Mouse (Mus musculus) megakaryocyte, adult 5-6 weeks (primary cell): ENCODE data around the gene Atxn7l3. TPM values are rescaled to one million over a fixed set of nuclear protein-coding genes. Genes with fewer than 3 reads are reported as not detected.
A peak's percentile ranks its signal among the peaks of the same experiment; 100 is the strongest.

Experiments
- ATAC-seq: 2 replicates; pipeline ENCODE4 v1.8.0; 2016; ENCODE audit warnings: mild to moderate bottlenecking, inconsistent platforms; ENCODE audit not compliant: poor library complexity, severe bottlenecking
- total RNA-seq, 2 experiments: library from RNA; stranded (forward) in 1 of 2; stranded (reverse) in 1 of 2; fragments of 153-499, 151-499 nt in 1 of 2; fragments of 221-1000, 200-1000 nt in 1 of 2; gene quantifications; 2 replicates each; pipeline versions ENCODE4 v1.2.3 to v1.2.4; 2015 to 2017

The Atxn7l3 gene
- total RNA-seq (2015) (24.9 and 26.9 TPM in 2 replicates), total RNA-seq (2017) (25.5 and 25.7 TPM in 2 replicates)

DNA sequence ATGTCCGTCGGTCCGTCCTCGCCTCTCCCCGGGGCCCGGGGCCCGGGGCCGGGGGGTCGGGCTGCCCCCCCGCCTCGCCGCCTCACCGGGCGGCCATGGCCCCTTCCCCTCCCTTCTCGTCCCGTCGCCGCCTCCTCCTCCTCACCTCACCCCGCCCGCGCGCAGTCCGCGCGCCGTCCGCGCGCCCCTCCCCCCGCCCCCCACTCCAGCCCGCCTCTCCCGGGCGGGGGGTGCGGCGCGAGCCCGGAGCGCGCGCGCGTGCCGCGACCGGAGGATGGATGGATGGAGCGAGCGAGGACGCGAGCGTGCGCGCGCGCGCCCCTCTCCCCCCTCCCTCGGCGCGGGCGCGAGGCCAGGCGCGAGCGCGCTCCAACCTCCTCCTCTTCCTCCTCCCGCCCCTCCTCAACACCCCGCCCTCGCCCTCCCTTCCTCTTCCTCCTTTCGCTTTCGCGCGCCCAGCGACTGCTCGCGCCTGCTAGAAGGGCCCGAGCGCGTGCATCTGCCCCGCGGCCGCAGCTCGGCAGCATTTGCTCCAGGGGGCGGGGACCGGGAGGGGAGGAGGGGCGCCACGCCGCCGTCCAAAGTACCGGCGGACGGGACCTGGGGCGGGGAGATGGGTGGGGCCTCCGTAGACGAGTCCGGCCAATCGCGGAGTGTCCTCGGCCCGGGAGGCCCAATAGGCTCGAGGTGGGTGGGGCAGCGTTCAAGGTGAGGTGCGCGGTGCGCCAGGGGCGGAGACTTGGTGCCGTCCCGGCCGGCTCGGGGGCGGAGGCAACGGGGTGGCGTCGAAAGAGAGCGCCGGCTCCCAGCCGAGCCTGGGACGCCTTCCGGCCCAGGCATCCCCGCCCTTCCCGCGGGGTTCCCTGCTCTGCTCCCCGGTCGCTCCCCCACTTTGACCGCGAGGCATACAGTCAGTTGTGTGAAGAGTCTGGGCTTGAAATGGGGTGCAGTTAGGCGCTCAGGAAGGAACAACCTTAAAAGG lies at the start of gene Atxn7l3:
TSS of gene Atxn7l3 (minus strand) at position 141 of the 982 bp plus-strand sequence.
- ATAC-seq, result peak; percentile 79

DNA sequence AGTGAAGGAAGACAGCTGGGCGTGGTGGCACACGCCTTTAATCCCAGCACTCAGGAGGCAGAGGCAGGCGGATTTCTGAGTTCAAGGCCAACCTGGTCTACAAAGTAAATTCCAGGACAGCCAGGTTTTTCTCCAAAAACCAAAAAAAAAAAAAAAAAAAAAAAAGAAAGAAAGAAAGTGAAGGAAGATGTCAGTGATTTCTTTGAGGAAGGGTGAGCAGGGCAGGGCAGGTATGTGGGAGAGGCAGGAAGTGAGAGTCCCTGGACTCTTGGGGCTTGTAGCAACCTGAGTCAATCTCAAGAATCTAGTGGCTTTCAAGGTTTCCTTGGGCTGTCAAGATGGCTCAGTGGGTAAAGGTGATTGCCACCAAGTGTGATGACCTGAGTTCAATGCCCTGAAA lies 48.0 kb upstream of the Atxn7l3 start:
- ATAC-seq, result no peak

DNA sequence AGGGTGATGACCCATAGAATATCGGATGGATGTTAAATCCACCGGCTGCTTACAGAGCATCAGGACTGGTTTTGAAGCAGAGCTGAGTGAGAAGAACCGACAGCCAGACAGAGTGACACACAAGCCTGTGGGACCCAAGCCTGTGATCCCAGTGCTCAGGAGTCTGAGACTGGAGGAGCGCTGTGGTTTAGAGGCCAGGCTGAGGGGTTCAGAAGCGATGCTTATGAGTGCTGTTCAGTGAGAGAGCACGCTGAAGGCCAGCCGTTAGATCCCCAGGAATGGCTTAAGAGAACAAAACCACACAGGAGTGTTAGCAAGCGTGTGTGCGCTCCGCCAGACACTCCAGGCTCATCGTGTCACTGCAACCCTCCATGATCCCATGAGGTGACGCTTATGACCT lies 46.3 kb upstream of the Atxn7l3 start:
- ATAC-seq, result no peak

DNA sequence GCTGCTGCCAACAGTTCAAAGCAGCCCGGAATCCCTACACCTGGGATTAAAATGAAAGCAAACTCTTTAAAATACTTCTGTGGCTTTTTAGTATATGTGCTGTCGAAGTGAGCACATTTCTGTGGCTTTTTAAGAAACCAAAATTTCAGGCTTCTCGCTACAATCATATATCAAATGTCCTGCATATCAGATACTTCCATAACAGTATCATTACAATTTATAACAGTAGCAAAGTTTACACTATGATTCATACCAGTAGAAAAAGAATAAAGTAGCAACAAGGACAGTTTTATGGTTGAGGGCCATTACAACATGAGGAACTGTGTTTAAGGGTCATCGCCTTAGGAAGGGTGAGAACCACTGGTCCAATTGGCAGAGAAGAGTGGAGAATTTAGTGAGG lies 44.7 kb upstream of the Atxn7l3 start:
- no peak for ATAC-seq

DNA sequence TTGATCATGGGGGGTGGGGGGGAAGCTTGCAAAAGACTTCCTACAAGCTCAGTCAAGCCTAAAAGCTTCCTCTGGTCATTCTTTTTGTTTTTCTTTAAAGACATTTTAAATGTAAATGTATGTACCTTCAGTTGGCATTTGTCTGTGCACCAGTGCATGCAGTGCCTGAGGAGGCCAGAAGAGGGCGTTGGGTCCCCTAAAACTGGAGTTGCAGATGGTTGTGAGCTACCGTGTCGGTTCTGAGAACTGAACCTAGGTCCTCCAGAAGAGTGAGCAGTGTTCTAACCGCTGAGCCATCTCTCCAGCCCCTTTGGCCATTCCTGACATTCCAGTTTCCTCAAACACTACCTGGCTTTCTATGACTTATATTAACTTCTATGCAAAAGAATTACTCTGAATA lies 43.2 kb upstream of the Atxn7l3 start:
- no peak for ATAC-seq

DNA sequence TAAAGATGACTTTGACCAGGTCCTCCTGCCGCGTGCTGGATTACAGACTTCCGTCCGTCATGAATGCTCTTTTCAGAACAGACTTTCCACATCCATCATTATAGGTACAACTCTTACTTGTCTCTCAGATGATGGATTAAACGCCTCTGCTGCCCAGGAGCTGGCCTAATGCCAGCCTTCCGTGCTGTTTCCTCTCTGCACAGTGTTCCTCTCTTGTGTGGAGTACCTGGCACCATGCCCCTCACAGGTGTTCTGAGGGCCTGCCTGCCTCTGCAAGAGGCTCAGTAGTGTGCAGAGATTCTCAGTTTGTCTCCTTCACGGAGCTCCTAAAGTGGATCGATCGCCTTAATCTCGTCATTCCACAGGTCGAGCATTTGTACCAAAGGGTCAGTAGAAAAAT lies 42.8 kb upstream of the Atxn7l3 start:
- no peak for ATAC-seq

DNA sequence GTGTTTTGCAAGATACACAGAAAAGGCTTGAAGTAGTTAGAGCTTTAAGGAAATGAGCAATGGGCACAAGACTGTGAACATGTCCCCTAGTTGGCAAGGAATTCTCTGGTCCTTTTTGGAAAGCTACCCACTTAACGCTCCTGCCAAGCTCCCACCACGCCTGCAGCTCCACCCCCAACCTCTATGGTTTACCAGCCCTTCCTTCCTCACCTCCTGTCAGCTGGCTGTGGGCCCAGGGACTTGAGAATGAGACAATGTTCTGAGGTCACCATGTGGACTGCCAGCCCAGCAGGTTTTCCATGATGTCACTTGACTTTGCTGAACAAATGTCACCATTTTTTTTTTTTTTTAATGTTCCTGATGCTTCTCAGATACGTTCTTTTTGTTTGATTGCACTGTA lies 42.1 kb upstream of the Atxn7l3 start:
- no peak for ATAC-seq

DNA sequence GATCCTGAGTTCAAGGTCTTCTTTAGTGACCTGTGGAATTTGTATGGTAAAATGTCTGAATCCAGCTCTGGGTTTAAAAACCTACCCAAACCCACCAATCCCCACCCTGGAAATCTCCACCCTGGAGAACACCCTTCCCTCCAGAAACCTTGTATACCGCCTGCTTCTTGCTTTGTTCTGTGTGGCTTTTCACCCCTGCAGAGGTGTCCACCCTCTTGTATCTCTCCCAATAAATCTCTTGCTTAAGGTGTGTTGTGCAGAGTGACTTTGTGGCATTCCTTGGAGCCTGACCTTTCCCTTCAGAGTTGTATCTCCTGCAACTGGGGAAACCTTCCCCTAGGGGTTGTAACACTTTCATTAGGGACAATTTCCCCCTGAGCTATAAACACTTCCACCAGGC lies 41.5 kb upstream of the Atxn7l3 start:
- no peak for ATAC-seq

DNA sequence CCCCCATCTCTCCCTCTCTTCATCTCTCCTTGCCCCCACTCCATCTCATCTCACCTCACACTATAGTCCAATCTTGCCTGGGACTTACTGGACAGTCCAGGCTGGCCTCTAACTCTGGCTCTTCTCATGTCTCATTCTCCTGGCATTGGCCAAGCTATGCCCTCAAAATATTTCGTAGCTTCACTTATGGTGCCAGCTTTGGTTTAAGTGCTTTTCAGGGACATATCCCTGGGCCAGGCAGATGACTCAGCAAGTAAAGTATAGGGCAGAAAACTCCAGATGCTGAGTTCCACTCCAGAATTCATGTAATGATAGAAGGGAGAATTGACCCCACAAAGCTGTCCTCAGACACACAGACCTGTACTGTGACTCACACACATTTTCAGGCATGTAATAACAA lies 39.8 kb upstream of the Atxn7l3 start:
- ATAC-seq, result no peak

DNA sequence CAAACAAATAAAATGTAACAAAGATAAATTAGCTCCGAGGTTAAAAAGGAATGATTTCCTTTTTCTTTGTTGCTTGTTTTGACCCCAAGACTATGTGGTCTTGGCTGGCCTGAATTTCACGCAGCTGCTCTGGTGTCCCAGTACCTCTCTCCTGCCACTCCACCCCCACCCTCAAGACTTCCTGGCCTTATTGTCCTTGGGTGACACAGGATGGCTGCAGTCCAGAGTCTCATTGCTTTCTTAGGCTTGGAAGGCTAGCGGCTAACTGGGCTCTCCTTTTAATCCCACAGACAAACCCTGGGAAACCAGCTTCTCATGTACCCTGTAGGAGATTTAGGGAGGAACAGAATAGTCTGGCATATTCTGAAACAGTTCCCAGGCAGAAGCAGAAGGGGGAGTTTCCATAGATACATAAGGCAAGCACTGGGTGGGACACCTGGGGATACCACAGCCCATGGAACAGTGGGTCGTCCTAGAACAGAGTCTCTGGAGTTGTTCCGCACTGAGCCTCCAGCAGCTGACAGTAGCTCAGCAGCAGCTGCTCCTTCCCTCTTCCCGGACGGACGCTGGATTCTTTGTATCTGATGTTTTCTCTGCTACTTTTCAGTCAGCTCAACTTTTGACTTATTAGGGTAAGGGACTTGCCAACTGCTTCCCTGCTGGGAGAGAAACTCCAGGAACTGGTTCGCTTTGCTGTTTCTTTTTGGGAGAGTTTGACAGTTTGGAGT lies 38.7 kb upstream of the Atxn7l3 start:
- no peak for ATAC-seq

DNA sequence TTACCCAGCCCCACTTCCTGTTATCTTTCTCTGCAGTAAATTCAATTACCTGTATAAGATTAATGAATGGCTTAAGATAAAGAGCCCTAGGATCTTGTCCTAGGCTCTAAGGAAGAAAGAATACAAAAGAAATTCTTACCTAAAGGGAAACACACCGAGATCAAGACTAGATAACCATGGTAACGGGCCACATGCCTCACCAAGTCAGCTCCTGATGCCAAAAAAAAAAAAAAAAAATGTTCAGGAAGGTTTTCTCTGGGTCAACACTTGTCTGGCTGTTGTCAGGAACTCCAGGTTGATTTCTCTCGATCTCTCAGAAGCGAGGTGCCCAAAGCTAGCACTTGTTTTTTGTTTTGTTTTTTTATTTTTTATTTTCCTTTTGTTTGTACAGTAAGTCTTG lies 37.6 kb upstream of the Atxn7l3 start:
- no peak for ATAC-seq

DNA sequence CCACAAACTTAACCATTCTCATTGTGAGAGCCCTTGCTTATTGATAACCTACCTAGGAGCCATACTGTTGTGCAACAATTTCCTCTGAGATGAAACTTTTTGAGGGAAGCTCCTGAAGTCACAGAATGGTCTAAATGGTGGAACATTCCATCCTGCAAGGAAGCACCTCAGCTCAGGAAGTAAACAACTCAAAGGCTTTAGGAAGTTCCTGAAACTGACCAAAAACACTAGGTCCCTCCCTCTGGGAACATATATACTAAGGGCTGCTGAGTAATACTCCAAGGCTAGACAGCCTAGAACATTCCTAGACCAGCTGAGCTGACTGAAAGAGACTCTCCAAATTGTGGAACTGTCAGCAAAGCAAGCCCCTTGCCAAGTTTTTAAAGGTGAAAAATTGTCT lies 36.6 kb upstream of the Atxn7l3 start:
- ATAC-seq, result no peak

DNA sequence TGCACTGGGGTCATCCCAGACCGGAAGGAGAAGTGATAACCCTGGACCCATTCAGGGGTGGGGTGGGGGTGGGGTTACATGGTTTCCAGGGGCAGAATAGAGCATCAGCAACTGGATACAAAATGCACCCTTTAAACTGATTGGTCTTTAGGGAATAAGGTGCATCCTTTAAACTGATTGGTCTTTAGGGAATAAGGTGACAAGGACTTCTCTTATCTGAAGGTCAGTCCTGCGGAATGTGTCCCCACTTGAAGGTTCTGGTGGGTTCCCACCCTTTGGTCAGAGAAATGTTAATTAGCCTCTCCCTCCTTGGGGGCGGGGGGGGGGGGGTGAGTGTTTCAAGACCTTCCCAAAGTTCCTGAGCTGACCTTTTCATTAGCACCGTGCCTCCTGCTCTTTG lies 35.4 kb upstream of the Atxn7l3 start:
- no peak for ATAC-seq

DNA sequence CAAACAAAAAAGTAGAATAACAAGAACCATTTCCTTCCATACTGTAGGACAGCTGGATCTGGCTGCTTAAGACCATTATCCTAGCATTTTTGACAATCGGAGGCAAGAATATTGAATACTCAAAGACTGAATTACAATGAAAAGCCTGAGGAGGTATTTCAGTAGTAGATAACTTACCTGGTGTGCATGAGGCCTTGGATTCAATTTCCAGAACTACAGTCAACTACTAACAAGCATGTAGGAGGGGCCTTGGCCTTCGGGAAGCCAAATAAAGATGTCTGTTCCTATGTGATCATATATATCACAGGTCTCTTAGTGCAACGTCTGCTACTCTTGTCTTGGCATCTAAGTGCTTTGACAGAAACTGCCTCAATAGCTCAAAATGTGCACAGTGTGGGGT lies 33.6 kb upstream of the Atxn7l3 start:
- no peak for ATAC-seq

DNA sequence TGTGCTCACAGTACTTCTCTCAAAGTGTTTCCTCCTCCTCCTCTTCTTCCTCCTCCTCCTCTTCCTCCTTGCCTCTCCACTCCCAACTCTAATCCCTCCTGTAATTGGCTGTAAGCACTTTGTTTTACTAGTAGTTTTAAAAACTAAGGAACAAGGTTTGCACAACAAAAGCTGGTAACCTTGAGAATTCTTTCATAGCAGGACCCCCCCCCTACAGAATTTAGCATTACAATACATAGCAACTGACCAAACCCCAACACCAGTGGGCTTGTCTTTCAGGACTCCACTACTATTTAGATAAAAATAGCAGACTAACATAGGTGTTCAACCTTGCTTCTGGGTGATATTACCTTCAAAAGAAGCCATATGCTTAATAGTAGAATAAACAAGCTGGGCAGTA lies 33.1 kb upstream of the Atxn7l3 start:
- ATAC-seq, result no peak

DNA sequence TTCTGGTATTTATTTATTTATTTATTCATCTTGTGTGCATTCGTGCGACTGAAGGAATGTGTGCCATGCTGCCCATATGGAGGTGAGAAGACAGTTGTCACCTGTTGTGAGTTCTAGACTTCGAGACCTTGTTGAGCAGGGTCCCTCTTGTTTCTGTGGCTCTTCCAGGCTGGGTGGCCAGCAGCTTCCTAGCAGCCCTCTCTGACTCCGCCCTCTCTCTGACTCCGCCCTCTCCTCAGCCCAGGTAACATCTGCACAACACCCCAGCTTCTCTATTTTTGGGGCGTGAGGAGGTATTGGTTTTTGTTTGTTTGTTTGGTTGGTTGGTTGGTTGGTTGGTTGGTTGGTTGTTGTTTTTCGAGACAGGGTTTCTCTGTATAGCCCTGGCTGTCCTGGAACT lies 31.4 kb upstream of the Atxn7l3 start:
- ATAC-seq, result no peak

DNA sequence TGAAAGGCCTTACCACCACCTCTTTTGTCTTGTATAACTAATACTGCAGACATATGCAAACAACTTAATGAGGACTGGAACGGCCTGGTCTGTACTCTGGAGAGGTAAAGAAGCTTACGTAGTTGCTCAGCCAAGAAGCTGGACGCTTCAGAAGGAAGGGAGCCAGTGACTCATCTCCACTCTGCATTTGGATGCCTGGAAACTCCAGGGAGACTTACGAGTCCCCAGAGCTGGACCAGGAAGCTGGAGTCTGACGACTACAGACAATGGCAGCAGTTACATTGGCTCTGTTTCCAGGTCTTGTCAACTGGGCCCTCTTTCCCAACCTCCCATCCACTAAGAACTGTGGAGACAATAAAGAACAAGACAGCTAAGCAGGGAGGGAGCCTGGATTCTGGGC lies 30.8 kb upstream of the Atxn7l3 start:
- no peak for ATAC-seq

DNA sequence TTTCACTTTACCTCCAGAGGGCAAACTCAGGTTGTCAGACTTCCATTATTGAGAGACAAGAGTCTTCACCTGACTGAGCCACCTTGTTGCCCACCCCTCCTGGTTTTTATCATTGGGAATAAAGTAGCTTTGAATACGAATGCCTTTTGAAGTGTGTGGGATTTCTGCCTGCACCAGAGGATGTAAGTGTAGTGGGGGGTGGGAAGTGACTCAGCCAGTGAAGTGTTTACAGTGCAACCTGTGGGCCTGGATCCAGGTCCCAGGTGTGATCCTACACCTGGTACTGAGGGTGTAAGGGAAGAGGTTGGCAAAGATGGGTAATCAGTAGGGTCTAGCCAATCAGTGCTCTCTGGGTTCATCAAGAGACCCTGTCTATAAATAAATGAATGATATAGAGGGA lies 27.1 kb upstream of the Atxn7l3 start:
- no peak for ATAC-seq

DNA sequence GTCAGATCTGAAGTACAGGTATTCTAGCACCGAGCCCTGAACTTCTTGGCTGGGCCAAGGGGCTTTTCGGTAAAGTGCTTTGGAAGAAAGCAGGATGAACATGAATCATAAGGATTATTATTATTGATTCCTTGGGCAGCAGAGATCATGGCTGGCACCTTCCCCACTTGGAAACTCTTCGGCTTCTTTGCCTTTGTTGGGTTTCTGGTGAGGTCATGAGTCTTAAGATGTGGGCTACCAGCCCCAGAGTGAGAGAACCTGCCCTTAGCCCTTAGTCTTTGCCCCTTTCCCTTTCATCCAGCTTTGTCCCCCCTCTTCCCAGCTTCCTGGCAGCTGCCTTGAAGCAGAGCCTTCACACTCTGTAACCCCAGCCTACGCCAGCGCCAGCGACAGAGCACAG lies 25.5 kb upstream of the Atxn7l3 start:
- ATAC-seq, result no peak

DNA sequence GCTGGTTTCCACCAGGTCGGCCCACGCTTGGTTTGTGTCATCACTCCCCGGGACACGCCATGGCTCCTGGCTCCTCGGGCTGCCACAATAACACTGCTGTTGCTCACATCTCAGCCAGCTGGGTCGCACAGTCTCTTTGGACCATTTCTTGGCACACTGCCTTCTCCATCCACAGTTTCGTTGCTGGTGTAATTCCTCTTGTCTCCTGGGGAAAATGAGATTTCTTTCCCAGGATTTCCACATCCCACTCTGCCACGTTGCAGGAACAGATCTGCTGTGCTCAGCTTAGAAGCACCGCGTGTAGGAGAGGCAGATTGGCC lies 24.2 kb upstream of the Atxn7l3 start:
- no peak for ATAC-seq

DNA sequence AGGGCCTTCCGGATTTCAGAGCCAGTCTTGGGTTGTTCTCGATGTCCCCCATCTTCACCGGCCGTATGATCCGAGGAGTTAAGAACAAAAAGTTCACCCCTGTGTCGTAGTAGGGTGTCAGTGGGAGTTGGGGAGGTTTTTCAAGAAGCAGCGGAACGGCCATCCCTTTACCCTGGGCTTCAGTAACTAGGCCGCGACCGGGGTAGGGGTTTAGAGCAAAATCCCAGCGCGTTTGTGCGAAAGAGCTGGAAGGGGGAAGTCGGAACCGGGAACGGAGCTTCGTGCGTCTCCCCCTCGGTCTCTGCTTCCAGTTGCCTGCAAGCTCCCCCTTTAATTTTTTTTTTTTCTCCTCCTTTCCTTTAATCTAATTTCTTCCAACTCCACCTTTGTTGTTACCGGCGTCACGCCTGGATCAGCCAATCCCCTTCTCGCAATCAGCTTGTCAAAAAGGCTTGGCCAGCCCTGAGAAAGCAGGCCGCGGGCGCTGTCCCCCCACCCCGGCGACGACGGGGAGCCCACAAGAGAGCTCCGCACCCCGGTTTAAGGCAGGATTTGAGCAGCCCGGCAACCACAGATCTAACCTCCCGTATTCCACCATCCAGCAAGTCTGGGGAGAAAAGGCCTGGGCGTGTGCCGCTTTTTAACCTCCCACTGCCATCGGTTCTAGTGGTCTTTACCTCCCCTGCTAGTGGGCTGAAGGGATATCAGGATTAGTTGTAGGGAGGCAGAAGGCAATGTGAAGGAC lies 23.7 kb upstream of the Atxn7l3 start:
- peak; percentile 20 for ATAC-seq

DNA sequence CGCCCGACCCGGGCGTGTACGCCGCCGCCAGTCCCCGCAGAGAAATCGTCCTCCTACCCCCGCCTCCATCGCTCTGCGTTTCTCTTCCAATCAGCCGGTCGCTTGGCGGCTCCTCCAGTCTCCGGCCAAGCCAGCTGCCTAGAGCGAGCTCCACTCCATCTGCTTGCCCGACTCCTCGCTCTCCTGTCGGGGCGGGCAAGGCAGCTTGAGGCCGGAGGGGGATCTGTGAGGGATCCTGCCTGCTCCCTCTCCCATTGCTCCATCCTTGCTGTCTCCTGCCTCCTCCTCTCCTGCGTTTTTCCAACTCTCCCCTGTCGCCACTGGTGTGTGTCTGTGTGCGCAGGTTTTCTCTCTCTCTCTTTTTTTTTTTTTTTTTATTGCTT lies 23.0 kb upstream of the Atxn7l3 start, which contains the start of gene Ubtf:
TSS of gene Ubtf (minus strand) at position 333 of the 383 bp plus-strand sequence.
- peak; percentile 39 for ATAC-seq
